Mouse (Mus musculus) C2C12 (cell line): Measurements from ENCODE around the gene Eef1akmt3. TPM values are rescaled to one million over a fixed set of nuclear protein-coding genes. Genes with fewer than 3 reads are reported as not detected.

Experiments
- H3K27me3 ChIP-seq: one replicate; pipeline ENCODE4 v1.6.1; 2011; ENCODE audit not compliant: control insufficient read depth, insufficient read depth, insufficient read length
- H3K36me3 ChIP-seq: one replicate; pipeline ENCODE4 v1.6.1; 2011; ENCODE audit not compliant: control insufficient read depth, insufficient read depth
- H3K4me3 ChIP-seq: one replicate; pipeline ENCODE4 v1.5.1; 2011; ENCODE audit warnings: mild to moderate bottlenecking, control low read depth; ENCODE audit not compliant: poor library complexity, insufficient read depth, severe bottlenecking
- H3K79me2 ChIP-seq: one replicate; pipeline ENCODE4 v1.6.1; 2011; ENCODE audit not compliant: control insufficient read depth, insufficient read depth
- H3K79me3 ChIP-seq: one replicate; pipeline ENCODE4 v1.6.1; 2011; ENCODE audit warnings: low read depth, control low read depth
- H3ac ChIP-seq: one replicate; pipeline ENCODE3; 2011; ENCODE audit warnings: low read depth; ENCODE audit not compliant: control insufficient read depth, insufficient read length
- CEBPB ChIP-seq: IDR thresholded peaks from one replicate; pipeline ENCODE4 v1.6.1; 2011; ENCODE audit warnings: low read depth, mild to moderate bottlenecking, control low read depth, moderate library complexity
- CTCF ChIP-seq: IDR thresholded peaks from one replicate; pipeline ENCODE4 v1.5.1; 2011; ENCODE audit not compliant: control insufficient read depth, insufficient read depth, insufficient read length
- FOSL1 ChIP-seq: IDR thresholded peaks from one replicate; pipeline ENCODE4 v1.8.0; 2011; ENCODE audit warnings: mild to moderate bottlenecking, low read length; ENCODE audit not compliant: poor library complexity, insufficient read depth, severe bottlenecking
- MAX ChIP-seq: IDR thresholded peaks from one replicate; pipeline ENCODE4 v1.6.1; 2011; ENCODE audit warnings: mild to moderate bottlenecking, control low read depth
- MYOD1 ChIP-seq: IDR thresholded peaks from one replicate; pipeline ENCODE4 v1.6.1; 2011; ENCODE audit warnings: low read depth; ENCODE audit not compliant: control insufficient read depth, insufficient read length
- MYOG ChIP-seq: IDR thresholded peaks from one replicate; pipeline ENCODE4 v1.6.1; 2011; ENCODE audit not compliant: control insufficient read depth, insufficient read length; ENCODE audit errors: extremely low read depth
- USF1 ChIP-seq: IDR thresholded peaks from one replicate; pipeline ENCODE4 v1.6.1; 2011; ENCODE audit warnings: low read depth, mild to moderate bottlenecking, control low read depth, moderate library complexity
- polyA plus RNA-seq: library from polyadenylated mRNA; unstranded; fragments of >200 nt; fragmentation: generic; extraction: Trizol; gene quantifications from one replicate; pipeline ENCODE4 v1.2.1, GENCODE M21; 2012; ENCODE audit warnings: missing spikeins

Gene Eef1akmt3
- polyA plus RNA-seq, 1 experiment: 0.22 TPM

DNA sequence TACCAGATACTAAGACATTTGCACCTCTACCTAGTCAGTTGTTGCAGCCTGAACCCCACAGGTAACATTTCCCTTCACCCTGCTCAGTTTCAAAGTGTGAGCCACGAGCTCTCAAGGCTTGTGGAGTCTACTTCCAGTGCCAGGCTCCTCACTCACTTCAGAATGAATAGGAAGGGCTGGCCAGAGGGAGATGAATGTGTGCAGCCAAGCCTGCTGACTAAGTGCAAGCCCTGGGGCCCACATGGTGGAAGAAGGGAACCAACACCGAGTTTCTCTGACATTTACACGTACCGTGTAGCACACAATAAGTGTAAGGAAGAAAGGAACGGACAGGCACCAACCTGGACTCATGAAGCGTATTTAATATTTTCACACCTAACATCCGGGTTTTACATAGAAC is 37.5 kb downstream of the Eef1akmt3 start:
- Histone ChIP-seq H3ac (no peak overlapping the region), H3K36me3 (peaks cover under 1% of the 10 kb centered on the region), H3K4me3 (no peak overlapping the region), H3K27me3 (no peaks in the 10 kb centered on the region), H3K79me3 (no peaks in the 10 kb centered on the region), H3K79me2 (no peaks in the 10 kb centered on the region)
- no peak for TF ChIP-seq FOSL1
- TF ChIP-seq MAX: no peak

DNA sequence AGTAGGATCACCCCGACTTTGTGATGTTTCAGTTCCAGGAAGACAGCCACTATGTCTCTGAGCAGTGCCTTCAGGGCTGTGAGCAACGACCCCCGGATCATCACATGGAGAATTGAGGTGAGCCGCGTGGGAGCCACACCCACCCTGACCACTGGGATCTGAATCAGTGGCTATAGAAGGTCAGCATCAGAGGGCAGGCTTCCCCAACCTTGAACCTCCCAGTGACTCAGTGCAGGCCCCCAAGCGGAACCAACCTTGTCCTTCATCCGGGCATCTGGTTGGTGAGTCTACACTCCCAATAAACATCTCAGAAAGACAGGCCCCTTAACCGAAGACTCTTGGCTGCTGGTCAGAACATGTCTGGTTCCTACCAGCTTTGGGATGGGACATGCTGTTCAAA is 38.0 kb downstream of the Eef1akmt3 start:
- Histone ChIP-seq H3ac (no peak overlapping the region), H3K79me2 (no peaks in the 10 kb centered on the region), H3K4me3 (no peak overlapping the region), H3K79me3 (no peaks in the 10 kb centered on the region), H3K36me3 (peaks cover 5% of the 10 kb centered on the region), H3K27me3 (no peaks in the 10 kb centered on the region)
- no peak for TF ChIP-seq CEBPB
- no peak for TF ChIP-seq CTCF
- TF ChIP-seq FOSL1: no peak
- no peak for TF ChIP-seq MYOG
- TF ChIP-seq MAX: no peak
- no peak for TF ChIP-seq MYOD1
- no peak for TF ChIP-seq USF1

DNA sequence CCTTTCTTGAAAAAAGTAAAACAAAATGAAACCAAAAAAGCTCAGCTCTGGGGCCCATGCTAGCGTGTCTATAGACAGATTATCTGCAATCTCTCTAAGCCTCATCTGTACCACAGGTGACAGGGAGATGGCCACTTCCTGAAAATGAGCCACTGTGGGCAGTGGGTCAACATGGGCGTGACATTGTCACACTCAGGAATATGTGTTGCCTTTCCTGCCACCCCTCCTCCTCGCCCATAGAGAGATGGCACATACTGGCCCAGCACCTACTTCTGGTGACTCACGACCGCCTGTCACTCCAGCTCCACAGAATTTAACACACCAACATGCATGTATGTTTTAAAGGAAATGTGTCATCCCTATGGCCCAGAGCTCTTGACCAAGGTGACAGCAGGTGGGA is 38.5 kb downstream of the Eef1akmt3 start:
- Histone ChIP-seq H3K27me3 (no peaks in the 10 kb centered on the region), H3K36me3 (peaks cover 11% of the 10 kb centered on the region), H3K79me2 (no peaks in the 10 kb centered on the region), H3K4me3 (no peak overlapping the region), H3ac (no peak overlapping the region), H3K79me3 (no peaks in the 10 kb centered on the region)
- TF ChIP-seq MAX (no peak), CTCF (no peak), MYOG (no peak), USF1 (no peak), MYOD1 (no peak), FOSL1 (no peak), CEBPB (no peak)

DNA sequence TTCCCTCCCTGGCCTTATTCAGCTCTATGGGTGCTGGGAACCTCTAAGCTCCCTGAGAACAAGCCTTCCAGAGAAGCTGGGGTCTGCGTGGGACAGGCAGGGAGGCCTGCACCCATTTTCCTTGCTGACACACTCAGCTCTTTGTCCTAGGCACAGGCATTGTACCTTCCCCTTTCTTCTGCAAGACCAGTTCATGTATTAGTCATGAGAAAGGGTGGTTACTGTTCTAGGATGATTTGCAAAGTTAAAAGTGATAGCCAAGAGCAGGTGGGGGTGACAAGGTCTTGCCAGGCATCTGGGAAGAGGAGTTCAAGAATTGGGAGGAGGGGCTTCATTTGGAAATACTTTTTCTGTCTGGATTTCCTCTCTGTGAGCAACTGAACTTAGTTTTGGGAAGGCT is 39.3 kb downstream of the Eef1akmt3 start:
- Histone ChIP-seq H3K36me3 (peaks cover 17% of the 10 kb centered on the region), H3K79me2 (no peaks in the 10 kb centered on the region), H3K4me3 (no peak overlapping the region), H3K27me3 (no peaks in the 10 kb centered on the region), H3K79me3 (no peaks in the 10 kb centered on the region), H3ac (no peak overlapping the region)
- TF ChIP-seq MYOG (no peak), MAX (no peak), USF1 (no peak), CEBPB (no peak), MYOD1 (peak; percentile 53), CTCF (no peak), FOSL1 (no peak)

DNA sequence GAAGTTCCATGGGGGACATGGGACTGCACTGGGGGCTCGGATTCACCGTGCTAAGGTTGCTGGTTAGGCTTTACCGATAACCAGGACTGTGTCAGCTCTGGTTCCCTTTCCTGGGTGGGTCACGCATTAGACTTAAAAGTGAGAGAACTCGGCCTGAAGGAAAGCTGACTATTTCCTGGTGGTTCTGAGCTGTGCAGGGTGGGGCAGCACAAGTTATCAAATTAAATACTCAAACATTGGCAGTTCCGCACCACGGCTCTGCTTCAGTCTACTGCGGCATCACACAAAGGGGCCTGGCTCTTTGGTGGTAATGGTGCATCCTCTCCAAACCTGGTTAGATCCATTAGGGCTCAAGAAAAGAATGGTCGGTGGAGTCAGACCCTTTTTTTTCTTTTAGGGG is 40.0 kb downstream of the Eef1akmt3 start:
- no peaks in the 10 kb centered on the region for H3K79me3 ChIP-seq
- TF ChIP-seq CTCF (no peak), MYOD1 (no peak), CEBPB (no peak), FOSL1 (no peak), USF1 (no peak), MYOG (no peak), MAX (no peak)
- no peak overlapping the region for H3ac ChIP-seq
- no peak overlapping the region for H3K4me3 ChIP-seq
- no peaks in the 10 kb centered on the region for H3K79me2 ChIP-seq
- H3K36me3 ChIP-seq: peaks cover 17% of the 10 kb centered on the region
- no peaks in the 10 kb centered on the region for H3K27me3 ChIP-seq

DNA sequence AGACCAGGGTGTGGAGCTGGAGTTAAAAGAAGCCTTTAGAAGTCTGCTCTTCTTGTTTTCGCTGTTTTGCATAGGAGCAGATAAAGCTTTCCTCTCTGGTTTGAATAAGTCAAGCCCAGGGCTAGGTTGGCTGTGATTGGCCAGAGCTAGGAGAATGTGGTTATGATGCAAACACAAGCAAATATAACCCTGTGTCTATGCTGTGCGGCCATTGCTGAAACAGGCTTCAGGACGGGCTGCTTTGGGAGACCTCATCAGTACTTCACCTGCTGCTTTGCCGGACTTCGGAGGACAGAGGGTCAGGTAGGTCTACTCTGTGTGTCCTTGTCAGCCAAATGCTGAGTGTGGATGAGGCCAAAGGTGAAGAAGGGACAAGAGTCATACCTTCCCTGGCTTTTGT is 40.8 kb downstream of the Eef1akmt3 start, which contains the start of gene Avil:
Gene Avil (plus strand): TSS at position 181 of the 400 bp plus-strand sequence.
- Histone ChIP-seq H3K79me3 (no peaks in the 10 kb centered on the region), H3ac (no peak within 1 kb of the TSS), H3K36me3 (peaks cover 19% of the 10 kb centered on the region), H3K79me2 (no peaks in the 10 kb centered on the region), H3K27me3 (no peaks in the 10 kb centered on the region), H3K4me3 (no peak within 1 kb of the TSS)
- TF ChIP-seq MAX: no peak
- TF ChIP-seq FOSL1: no peak
- TF ChIP-seq CEBPB: no peak
- no peak for TF ChIP-seq MYOG
- TF ChIP-seq MYOD1: no peak
- no peak for TF ChIP-seq CTCF
- no peak for TF ChIP-seq USF1
